Mouse (Mus musculus) heart, postnatal 14 days (tissue): ENCODE measurements around the gene Selenoi. TPM values are rescaled to one million over a fixed set of nuclear protein-coding genes. Genes with fewer than 3 reads are reported as not detected.

Experiments used
- DNase-seq, 2 experiments: peaks; one replicate each; pipeline ENCODE4 v3.0.0; 2021 to 2022
- intact Hi-C: fragments of 180-260 bp; cut with DNase I; formaldehyde crosslinking; loops from one replicate; pipeline ENCODE4 v1.15.1; 2025
- total RNA-seq, 2 experiments: library from RNA; stranded (reverse); gene quantifications; 2 replicates each; pipeline ENCODE4 v1.2.3; 2021

Gene Selenoi
- total RNA-seq, 2 experiments from 2014 or later: 18.5 to 20.7 TPM

DNA sequence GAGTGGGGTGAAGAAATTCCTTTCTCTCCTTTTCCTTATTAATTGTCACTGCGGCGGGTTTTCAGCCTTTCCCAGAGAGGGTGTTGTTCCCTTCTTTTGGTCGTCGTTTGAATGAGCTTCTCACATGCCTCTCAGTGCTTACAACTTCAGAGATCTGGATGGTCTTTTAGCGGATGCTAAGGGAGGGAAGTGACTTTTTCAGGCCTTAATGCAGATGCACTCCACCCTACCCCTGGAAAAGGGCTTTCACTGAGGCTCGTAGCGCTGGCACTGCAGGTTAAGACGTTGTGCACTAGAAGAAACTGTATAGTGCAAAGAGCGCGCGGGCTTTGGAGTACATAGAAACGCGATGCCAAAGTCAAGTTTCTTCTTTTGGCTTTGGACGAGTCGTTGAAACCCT is 661 bp downstream of the Selenoi start:
- no peak for DNase-seq
- intact Hi-C loops: no loop called here

GRCm38 (mm10) chr5:30233979-30234378 is 1.6 kb downstream of the Selenoi start:
- DNase-seq: no peak
- intact Hi-C loops: no loop called here

DNA sequence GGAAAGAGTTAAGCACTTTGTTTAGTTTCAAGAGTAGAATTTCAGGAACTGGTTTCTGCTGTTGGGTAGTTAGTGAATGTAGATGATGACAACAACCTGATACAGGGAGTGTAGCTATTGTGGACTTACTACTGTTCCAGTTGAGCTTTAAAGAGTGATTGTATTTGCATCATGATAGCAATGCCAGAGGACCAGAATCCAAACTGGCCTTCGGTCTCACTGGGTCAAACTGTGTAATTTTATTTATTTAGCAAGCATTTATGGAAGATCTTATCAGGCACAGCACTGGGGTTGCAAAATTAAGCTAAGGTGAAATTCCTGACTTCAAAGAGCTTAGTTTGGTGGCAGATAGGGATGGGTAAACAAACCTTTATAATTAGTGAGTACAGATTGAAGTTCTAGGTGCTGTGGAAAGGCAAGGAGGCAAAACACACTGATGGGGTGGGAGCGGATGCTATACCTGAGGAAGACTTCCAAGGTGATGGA is 3.3 kb downstream of the Selenoi start:
- intact Hi-C loops: no loop called here
- DNase-seq: no peak

DNA sequence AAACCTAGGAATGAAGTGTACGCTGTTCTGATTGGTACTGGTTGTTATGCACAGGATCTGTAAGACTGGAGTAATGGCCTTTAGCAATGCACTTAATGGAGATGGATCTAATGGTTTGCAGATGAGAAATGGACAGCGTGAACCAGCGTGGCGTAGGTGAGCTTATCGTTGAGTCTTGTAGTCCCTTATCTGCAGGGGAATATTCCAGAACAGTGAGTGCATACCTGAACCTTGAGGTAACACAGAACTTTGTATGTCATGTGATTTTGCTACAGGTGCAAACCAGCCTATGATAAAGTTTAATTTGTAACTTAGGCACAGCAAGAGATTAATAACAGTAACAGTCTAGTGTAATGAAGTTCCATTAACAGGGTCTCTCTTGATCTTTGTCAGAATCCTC is 6.2 kb downstream of the Selenoi start:
- DNase-seq: no peak
- intact Hi-C loops: no loop called here

- intact Hi-C loops: no loop called here
- DNase-seq: no peak
Observed at GRCm38 (mm10) chr5:30240552-30240951, 8.2 kb downstream of the Selenoi start.

GRCm38 (mm10) chr5:30242410-30242809 is 10.0 kb downstream of the Selenoi start:
- no peak for DNase-seq
- intact Hi-C loops: no loop called here

DNA sequence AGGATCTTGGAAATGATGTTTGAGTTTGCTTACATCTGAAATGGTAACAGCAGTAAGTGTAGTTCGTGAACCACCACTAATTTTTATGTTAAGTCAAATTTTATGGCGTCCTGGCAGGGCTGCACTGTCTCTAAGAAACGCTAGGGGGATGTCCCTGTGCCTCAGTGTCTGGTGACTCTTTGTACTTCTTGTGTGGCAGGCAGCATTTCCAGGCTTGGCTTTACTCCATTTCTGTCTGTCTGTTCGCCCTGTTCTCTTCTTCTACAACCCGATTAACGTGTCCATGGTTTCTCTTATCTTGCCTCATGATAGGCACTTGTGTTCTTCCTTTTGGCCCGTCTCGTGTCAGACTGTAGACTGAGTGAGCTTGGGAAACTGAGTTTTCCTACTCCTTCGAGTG is 11.4 kb downstream of the Selenoi start:
- DNase-seq: peak; percentile 3 to 16
- intact Hi-C loops: no loop called here

DNA sequence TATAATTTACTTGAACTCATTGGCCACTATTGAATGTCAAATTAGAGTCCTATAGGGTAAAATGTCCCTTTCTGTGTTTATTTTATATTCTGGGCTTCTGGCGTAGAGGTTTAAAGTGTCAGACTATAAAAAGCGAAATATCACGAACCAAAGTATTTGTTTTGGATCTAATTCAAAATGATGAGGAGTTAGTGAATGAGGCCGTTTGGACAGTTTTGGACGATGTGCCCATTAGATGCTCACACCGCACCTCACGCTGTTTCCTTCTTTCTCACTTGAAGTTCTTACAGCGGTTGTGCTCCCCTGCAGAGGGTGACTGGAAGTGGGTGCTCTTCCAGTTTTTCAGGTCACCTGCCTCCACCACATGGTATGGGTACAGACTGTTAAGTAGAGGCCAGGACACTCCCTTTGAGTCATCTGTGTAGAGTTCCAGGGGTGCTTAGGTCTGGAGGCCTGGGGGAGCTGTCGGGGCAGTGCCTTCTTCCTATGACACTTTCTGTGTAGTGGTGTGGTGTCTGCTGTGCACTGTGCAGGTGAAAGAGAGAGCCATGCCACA is 13.6 kb downstream of the Selenoi start:
- intact Hi-C loops: no loop called here
- DNase-seq: no peak

DNA sequence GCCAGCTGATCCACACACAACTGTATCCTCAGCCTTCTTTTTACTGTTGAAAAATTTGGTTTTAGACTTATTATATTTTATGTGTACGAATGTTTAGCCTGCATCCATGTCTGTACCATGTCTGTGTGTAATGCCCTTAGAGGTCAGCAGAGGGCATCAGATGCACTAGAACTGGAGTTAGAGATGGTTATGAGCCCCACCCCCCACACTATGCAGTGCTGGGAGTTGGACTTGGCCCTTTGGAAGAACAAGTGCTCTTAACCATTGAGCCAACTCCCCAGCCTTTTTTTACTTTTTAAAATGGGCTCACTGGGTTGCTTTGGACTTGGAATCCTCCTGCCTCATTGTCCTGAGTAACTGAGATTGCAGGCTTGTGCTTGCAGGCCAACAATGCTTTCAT is 15.3 kb downstream of the Selenoi start:
- intact Hi-C loops: no loop called here
- DNase-seq: peak in 1 of 2 experiments; percentile 5

DNA sequence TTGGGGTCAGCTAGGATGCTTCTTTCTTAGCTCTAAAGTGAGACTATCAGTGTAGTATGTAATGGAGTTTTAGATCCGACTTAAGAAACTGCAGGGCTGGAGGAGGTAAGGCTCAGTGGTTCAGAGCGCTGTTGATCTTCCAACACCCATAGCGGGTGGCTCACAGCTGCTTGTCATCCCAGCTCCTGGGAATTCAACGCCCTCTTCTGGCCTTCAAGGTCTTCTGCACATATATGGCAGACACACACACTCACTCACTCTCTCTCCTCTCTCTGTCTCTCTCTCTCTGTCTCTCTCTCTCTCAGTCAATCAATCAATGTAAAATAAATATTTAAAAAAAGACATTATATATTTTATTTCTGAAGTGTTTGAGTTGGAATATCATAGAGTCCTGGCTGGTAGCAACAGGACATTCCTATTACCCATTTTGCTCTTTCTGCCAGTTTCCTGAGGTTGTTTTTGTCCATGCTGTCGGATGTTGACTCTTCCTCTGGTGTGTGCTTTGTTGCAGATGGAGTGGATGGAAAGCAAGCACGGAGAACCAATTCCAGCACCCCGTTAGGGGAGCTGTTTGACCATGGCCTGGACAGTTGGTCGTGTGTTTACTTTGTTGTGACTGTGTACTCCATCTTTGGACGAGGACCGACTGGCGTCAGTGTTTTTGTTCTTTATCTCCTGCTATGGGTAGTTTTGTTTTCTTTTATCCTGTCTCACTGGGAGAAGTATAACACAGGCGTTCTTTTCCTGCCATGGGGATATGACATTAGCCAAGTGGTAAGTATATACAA is 23.4 kb downstream of the Selenoi start:
- intact Hi-C loops: no loop called here

GRCm38 (mm10) chr5:30258776-30259175 is 26.4 kb downstream of the Selenoi start:
- no peak for DNase-seq
- intact Hi-C loops: no loop called here

More for the DNA sequence above, 23.4 kb downstream of the Selenoi start:
- DNase-seq: no peak

DNA sequence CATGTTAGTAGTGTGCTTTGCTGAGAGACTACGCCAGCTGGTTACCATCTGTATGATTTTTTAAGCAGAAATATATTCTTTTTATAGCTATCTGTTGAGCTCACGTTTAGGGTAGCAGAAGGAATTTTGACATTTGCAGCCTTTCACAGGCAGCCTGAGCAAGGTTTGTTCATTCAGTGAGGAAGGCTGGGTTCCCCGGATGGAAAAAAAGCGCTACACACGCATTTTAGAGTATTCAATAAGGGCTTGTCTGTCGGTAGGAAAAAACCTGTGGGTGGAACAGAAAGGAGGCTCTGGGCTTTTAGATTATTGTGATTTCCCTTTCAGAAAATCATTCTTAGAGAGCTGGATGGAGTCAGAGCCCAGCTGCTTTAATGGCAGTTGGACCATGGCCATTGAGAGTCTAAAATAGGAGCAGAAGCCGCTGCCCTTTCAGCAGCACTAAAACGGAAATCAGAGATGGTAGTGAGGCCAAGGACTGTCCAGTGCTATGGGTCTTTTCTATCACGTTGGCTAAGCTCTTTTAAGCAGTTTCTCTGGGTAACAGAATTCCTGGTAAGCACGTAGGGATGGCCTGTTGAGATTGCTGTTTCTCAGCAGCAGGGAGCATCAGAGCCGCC is 38.3 kb downstream of the Selenoi start:
- peak; percentile 13 to 38 for DNase-seq

GRCm38 (mm10) chr5:30271599-30272281 is 39.4 kb downstream of the Selenoi start:
- intact Hi-C loops: no loop called here
- DNase-seq: peak; percentile 28 to 36

More for the DNA sequence above, 38.3 kb downstream of the Selenoi start:
- intact Hi-C loops: no loop called here

- DNase-seq: no peak
- intact Hi-C loops: no loop called here
Observed at GRCm38 (mm10) chr5:30276361-30276760, 44.0 kb downstream of the Selenoi start.

- intact Hi-C loops: no loop called here
- no peak for DNase-seq
Observed at GRCm38 (mm10) chr5:30278952-30279351, 46.6 kb downstream of the Selenoi start.

DNA sequence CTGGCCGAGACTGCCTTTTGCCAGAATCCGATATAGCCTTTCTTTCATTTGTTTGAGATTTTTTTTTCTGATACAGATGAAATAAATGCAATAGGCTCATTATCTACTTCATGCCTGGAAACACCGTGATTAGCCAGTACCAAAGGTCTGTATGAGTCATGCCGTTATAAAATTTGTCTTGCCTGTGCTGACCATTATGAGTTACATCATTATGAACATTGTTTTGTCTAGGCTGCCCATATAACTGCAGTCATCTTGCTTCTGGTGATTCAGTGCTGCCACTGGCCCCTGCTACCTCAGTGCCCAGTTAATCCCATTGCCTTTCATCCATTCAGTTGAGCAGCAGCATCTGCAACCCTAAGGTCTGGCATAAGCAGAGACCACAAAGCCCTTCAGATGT is 47.1 kb downstream of the Selenoi start:
- DNase-seq: no peak
- intact Hi-C loops: no loop called here

DNA sequence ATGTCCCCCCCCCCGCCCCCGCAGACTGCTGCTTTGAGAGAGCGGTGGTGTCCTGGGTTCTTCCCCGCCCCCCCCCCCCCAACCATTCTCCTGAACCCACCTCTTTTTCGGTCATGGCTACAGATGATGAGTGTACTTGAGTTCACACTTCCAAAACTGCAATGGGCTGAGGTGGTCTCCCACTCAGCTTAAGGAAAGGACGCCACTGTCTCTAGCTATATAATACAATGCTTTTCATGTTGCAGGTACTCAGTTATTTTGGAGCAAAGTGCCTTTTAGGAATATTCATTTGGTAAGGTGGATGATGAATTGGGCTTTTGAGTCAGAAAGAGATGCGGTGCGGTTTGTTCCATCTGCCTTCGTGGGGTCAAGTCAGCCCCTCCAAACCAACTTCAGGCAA is 48.5 kb downstream of the Selenoi start:
- no peak for DNase-seq
- intact Hi-C loops: no loop called here

DNA sequence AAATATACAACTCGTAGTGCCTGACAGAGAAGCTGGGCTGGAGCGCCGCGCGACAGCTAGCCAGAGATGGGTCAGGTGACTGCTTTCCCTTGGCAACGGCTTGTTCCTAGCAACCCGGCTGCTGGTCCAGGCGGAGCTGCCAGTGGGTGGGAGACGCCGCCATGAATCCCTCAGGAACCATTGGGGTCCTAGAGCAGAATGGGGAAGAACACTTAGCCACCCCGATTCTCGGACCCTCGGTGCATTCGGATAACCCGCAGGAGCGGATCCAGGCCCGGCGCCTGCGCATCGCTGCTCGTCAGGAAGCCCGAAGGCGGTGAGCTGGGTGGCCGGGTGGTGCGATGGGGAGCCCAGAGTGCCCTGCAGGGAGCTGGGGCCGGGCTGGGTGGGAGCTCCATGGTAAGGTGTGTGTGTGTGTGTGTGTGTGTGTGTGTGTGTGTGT is 48.9 kb downstream of the Selenoi start, which contains the start of gene Drc1:
Drc1 (plus strand) TSS at position 98 of the 442 bp plus-strand sequence.
- intact Hi-C loops: no loop called here
- peak; percentile 40 to 58 for DNase-seq

DNA sequence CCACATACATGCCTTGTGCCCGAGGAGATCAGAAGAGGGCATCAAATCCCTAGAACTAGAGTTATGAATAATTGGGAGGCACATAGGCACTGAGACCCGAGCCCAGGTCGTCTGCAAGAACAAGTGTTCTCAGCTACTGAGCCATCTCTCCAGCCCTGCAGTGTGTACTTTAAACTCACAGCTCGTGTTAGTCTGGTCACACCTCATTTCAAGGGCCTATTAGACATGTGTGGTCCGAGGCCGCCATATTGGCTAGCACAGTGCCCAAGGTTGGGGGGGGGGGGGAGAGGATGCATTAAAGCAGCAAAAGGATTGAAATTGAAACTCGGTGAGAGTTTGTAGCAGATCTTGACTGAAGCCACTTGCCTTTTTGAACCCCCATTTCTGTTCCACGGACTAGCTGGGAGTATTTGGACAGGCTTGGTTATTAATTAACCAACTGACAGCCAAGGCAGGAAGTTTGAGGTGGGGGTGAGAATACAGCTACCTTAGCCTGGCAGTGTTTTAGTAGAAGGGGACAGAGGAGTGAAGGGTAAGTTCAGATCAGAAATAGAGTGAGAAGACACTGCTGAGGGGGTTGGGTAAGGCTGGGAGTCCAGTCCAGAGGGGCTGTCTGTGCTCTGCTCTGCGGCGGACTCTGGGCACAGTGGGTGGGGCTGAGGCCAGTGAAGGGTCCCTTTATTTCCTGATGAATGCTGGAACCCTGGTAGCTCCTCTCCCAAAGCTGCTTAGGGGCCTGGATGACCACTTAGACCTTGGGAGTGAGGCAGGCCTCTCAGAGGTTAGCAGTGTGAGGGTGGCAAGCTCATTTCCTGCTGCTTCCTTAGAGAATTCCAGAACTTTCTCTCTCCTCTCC is 53.8 kb downstream of the Selenoi start:
- no peak for DNase-seq
- intact Hi-C loops: no loop called here
